Mouse (Mus musculus) thymus, adult 2 months (tissue): ENCODE results near the gene Zbtb22. TPM values are rescaled to one million over a fixed set of nuclear protein-coding genes. Genes with fewer than 3 reads are reported as not detected.

Experiments
- DNase-seq: peaks from one replicate; pipeline ENCODE4 v3.0.0; 2021
- H3K27ac ChIP-seq: fragments of 200-500 bp; 2 replicates; pipeline ENCODE4 v1.5.1; 2012; ENCODE audit warnings: low read length, control low read depth; ENCODE audit not compliant: control insufficient read depth, insufficient read depth
- H3K27me3 ChIP-seq: fragments of 200-500 bp; 2 replicates; pipeline ENCODE4 v1.6.1; 2012; ENCODE audit warnings: mild to moderate bottlenecking, low read length, moderate library complexity, mixed read lengths; ENCODE audit not compliant: control insufficient read depth, insufficient read depth
- H3K36me3 ChIP-seq: fragments of 200-500 bp; 2 replicates; pipeline ENCODE4 v1.6.1; 2012; ENCODE audit warnings: mild to moderate bottlenecking, low read length, moderate library complexity; ENCODE audit not compliant: control insufficient read depth, insufficient read depth
- H3K4me1 ChIP-seq: fragments of 200-500 bp; replicated peaks from 2 replicates; pipeline ENCODE4 v1.6.1; 2012; ENCODE audit warnings: low read length; ENCODE audit not compliant: control insufficient read depth, insufficient read depth
- H3K4me3 ChIP-seq: fragments of 200-500 bp; 2 replicates; pipeline ENCODE4 v1.5.1; 2012; ENCODE audit warnings: mild to moderate bottlenecking, low read length, control low read depth, moderate library complexity; ENCODE audit not compliant: control insufficient read depth, insufficient read depth
- CTCF ChIP-seq: fragments of 200-500 bp; IDR thresholded peaks from 2 replicates; pipeline ENCODE4 v1.5.1; 2012; ENCODE audit warnings: mild to moderate bottlenecking, control low read depth, low read length, moderate library complexity, borderline replicate concordance; ENCODE audit not compliant: control insufficient read depth, poor library complexity, insufficient read depth; ENCODE audit errors: extremely low read depth
- POLR2A ChIP-seq: fragments of 200-500 bp; IDR thresholded peaks from 2 replicates; pipeline ENCODE4 v1.6.1; 2012; ENCODE audit warnings: mild to moderate bottlenecking, low read length, control low read depth, moderate library complexity; ENCODE audit not compliant: control insufficient read depth, poor library complexity, insufficient read depth; ENCODE audit errors: extremely low read depth
- WGBS: fragments of 180-500 bp; shearing (Covaris S2); methylation state at CpG from one replicate; pipeline ENCODE4 v1.1.7; 2018; 5-methylcytosine and 5-hydroxymethylcytosine counted together
- polyA plus RNA-seq: library from polyadenylated mRNA; depleted of rRNA; stranded (reverse); fragments of >200 nt; gene quantifications from 2 replicates; pipeline ENCODE4 v1.2.3, GENCODE M21; 2012; rRNA removed

Zbtb22 gene
- polyA plus RNA-seq, 1 experiment, result 120 TPM

DNA sequence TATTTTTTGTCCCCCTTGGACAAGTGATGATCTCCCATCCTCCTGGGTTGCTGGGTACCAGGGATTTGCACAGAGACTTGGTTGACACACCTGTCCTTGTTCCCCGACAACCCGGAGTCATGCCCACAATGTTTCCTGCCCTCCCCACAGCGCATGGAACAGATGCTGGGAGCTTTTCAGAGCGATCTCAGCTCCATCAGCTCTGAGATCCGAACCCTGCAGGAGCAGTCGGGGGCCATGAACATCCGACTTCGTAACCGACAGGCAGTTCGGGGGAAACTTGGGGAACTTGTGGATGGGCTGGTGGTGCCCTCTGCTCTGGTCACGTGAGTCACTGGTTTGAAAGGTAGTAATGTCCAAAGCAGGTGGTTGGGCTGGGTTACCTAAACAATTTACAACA, 42.7 kb downstream of the Zbtb22 start:
- Histone ChIP-seq H3K27ac (no peak overlapping the region), H3K27me3 (no peaks in the 10 kb centered on the region), H3K4me3 (no peak overlapping the region), H3K36me3 (peaks cover 29% of the 10 kb centered on the region), H3K4me1 (peaks cover 8% of the 10 kb centered on the region)
- 98% methylated on average over 11 of the region's 11 CpGs for WGBS
- DNase-seq, result peak; percentile 1
- TF ChIP-seq POLR2A (no peak), CTCF (no peak)

GRCm38 (mm10) chr17:33959135-33959534, 43.4 kb downstream of the Zbtb22 start:
- peaks cover 7% of the 10 kb centered on the region for H3K4me1 ChIP-seq
- H3K4me3 ChIP-seq, result no peak overlapping the region
- no peak for TF ChIP-seq CTCF
- no peak for TF ChIP-seq POLR2A
- no peak for DNase-seq
- H3K36me3 ChIP-seq, result peaks cover 29% of the 10 kb centered on the region
- 97% methylated on average over 13 of the region's 13 CpGs for WGBS
- no peaks in the 10 kb centered on the region for H3K27me3 ChIP-seq
- no peak overlapping the region for H3K27ac ChIP-seq

DNA sequence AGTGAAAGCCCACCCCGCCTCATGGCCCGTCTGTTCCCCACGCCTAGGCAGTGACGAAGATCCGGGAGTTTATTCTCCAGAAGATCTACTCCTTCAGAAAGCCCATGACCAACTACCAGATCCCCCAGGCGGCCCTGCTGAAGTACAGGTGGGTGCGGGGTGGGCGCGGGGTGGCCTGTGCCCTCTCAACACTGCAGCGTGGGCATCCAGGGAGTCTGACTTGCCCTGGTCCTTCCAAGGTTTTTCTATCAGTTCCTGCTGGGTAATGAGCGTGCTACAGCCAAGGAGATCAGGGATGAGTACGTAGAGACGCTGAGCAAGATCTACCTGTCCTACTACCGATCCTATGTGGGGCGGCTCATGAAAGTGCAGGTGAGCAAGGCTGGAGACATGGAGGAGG, 44.2 kb downstream of the Zbtb22 start:
- TF ChIP-seq POLR2A, result no peak
- TF ChIP-seq CTCF, result no peak
- Histone ChIP-seq H3K27me3 (no peaks in the 10 kb centered on the region), H3K27ac (no peak overlapping the region), H3K4me3 (no peak overlapping the region), H3K36me3 (peaks cover 30% of the 10 kb centered on the region), H3K4me1 (no peaks in the 10 kb centered on the region)
- no peak for DNase-seq
- 98% methylated on average over 15 of the region's 15 CpGs for WGBS

- H3K27me3 ChIP-seq, result no peaks in the 10 kb centered on the region
- H3K36me3 ChIP-seq, result peaks cover 41% of the 10 kb centered on the region
- no peaks in the 10 kb centered on the region for H3K4me1 ChIP-seq
- WGBS, result 97% methylated on average over 7 of the region's 7 CpGs
- no peak overlapping the region for H3K27ac ChIP-seq
- TF ChIP-seq POLR2A, result no peak
- no peak for TF ChIP-seq CTCF
- no peak overlapping the region for H3K4me3 ChIP-seq
- DNase-seq, result no peak
Measured at GRCm38 (mm10) chr17:33962876-33963275, 47.2 kb downstream of the Zbtb22 start.

DNA sequence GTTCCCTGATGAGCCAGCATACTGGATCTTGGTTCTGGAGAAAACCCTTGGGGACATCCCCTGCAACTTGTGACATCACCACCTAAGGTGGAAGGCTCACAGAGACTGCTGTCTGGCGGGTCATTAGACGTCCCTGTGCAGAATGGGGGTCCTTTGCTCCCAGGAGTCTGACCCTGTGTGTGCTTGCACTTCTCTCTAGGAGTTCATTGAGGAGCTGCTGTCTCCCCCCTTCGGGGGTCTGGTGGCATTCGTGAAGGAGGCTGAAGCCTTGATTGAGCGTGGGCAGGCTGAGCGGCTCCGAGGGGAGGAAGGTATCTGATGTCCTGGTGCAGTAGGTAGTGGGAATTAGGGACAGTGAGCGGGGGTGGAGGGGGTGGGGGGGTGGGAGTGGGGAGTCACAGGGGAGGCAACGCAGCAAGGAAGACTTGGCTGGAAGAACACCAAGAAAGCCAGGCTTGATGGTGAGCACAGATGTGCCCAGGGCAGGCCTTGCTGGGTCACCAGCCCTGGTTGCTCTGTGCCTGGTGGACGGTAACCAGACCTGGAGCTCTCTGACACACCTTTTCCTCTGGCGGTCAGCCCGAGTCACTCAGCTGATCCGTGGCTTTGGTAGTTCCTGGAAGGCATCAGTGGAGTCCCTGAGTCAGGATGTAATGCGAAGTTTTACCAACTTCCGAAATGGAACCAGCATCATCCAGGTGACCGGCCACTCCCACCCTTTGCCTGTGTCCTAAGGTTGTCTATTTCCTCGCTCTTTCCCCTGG, 49.6 kb downstream of the Zbtb22 start:
- no peak for TF ChIP-seq POLR2A
- no peak for TF ChIP-seq CTCF
- DNase-seq, result no peak
- no peak overlapping the region for H3K4me3 ChIP-seq
- H3K27me3 ChIP-seq, result no peaks in the 10 kb centered on the region
- peaks cover 30% of the 10 kb centered on the region for H3K36me3 ChIP-seq
- H3K4me1 ChIP-seq, result no peaks in the 10 kb centered on the region
- 96% methylated on average over 17 of the region's 17 CpGs for WGBS
- H3K27ac ChIP-seq, result no peak overlapping the region

- Histone ChIP-seq H3K27me3 (no peaks in the 10 kb centered on the region), H3K27ac (no peak overlapping the region), H3K4me3 (no peak overlapping the region), H3K4me1 (no peaks in the 10 kb centered on the region), H3K36me3 (peaks cover 22% of the 10 kb centered on the region)
- TF ChIP-seq CTCF (no peak), POLR2A (no peak)
- no peak for DNase-seq
- 97% methylated on average over 16 of the region's 16 CpGs for WGBS
Measured at GRCm38 (mm10) chr17:33965846-33966550, 50.3 kb downstream of the Zbtb22 start.

GRCm38 (mm10) chr17:33968489-33968888, 52.8 kb downstream of the Zbtb22 start:
- no peaks in the 10 kb centered on the region for H3K4me1 ChIP-seq
- under 1% methylated on average over 9 of the region's 9 CpGs for WGBS
- no peak overlapping the region for H3K27ac ChIP-seq

More at GRCm38 (mm10) chr17:33968489-33968888, 52.8 kb downstream of the Zbtb22 start:
- no peaks in the 10 kb centered on the region for H3K27me3 ChIP-seq
- peaks cover 11% of the 10 kb centered on the region for H3K36me3 ChIP-seq
- no peak overlapping the region for H3K4me3 ChIP-seq
- DNase-seq, result peak; percentile 75
- peak; percentile 90; the same call in 1 of the 2 replicates for TF ChIP-seq CTCF
- TF ChIP-seq POLR2A, result 0 out of 2 replicates have a peak, but pooled peaks have one; percentile 26

Other genes with a start within 250 kb of the Zbtb22 start
- gene Hnrnpm, start 229.0 kb upstream of the Zbtb22 start, polyA plus RNA-seq, result 217 and 220 TPM in 2 replicates
- gene March2, start 197.2 kb upstream of the Zbtb22 start, polyA plus RNA-seq, result 119 and 120 TPM in 2 replicates
- gene Rab11b, start 155.4 kb upstream of the Zbtb22 start, polyA plus RNA-seq, result 464 and 542 TPM in 2 replicates
- gene Angptl4, start 134.1 kb upstream of the Zbtb22 start, polyA plus RNA-seq, result 23.0 TPM in 2 replicates
- 19.9 and 29.3 TPM in 2 replicates for gene Kank3, start 105.4 kb upstream of the Zbtb22 start, polyA plus RNA-seq
- 678 and 707 TPM in 2 replicates for gene Rps28, start 91.3 kb upstream of the Zbtb22 start, polyA plus RNA-seq
- 305 and 382 TPM in 2 replicates for gene Ndufa7, start 91.3 kb upstream of the Zbtb22 start, polyA plus RNA-seq
- gene Cd320, start 72.8 kb upstream of the Zbtb22 start, polyA plus RNA-seq, result 28.7 and 32.9 TPM in 2 replicates
- 3.0 TPM in 1 of 2 replicates, not detected in the other for gene Gm7029, start 42.1 kb upstream of the Zbtb22 start, polyA plus RNA-seq
- 57.3 and 70.8 TPM in 2 replicates for gene Kifc1, start 25.2 kb upstream of the Zbtb22 start, polyA plus RNA-seq
- 0.69 and 1.0 TPM in 2 replicates for gene Platr17, start 10.8 kb upstream of the Zbtb22 start, polyA plus RNA-seq
- gene Daxx, start 6.5 kb upstream of the Zbtb22 start, polyA plus RNA-seq, result 116 and 129 TPM in 2 replicates
- 201 and 248 TPM in 2 replicates for gene Tapbp, start within 50 bp of the Zbtb22 start, polyA plus RNA-seq
- gene Rgl2, start 13.6 kb downstream of the Zbtb22 start, polyA plus RNA-seq, result 528 and 541 TPM in 2 replicates
- gene Pfdn6, start 24.4 kb downstream of the Zbtb22 start, polyA plus RNA-seq, result 29.8 and 35.1 TPM in 2 replicates
- 35.4 and 38.1 TPM in 2 replicates for gene Wdr46, start 24.8 kb downstream of the Zbtb22 start, polyA plus RNA-seq
- 25.6 and 25.8 TPM in 2 replicates for gene B3galt4, start 35.6 kb downstream of the Zbtb22 start, polyA plus RNA-seq
- gene Vps52, start 39.9 kb downstream of the Zbtb22 start, polyA plus RNA-seq, result 127 and 142 TPM in 2 replicates
- 584 and 593 TPM in 2 replicates for gene Rps18, start 40.1 kb downstream of the Zbtb22 start, polyA plus RNA-seq
- 3,482 and 5,138 TPM in 2 replicates for gene H2-K1, start 84.4 kb downstream of the Zbtb22 start, polyA plus RNA-seq
- gene Ring1, start 108.8 kb downstream of the Zbtb22 start, polyA plus RNA-seq, result 38.4 and 40.7 TPM in 2 replicates
- gene H2-Ke6, start 112.2 kb downstream of the Zbtb22 start, polyA plus RNA-seq, result 127 and 141 TPM in 2 replicates
- gene Slc39a7, start 115.8 kb downstream of the Zbtb22 start, polyA plus RNA-seq, result 187 and 195 TPM in 2 replicates
- gene Rxrb, start 115.9 kb downstream of the Zbtb22 start, polyA plus RNA-seq, result 143 and 164 TPM in 2 replicates
- 8.5 and 11.8 TPM in 2 replicates for gene Col11a2, start 123.5 kb downstream of the Zbtb22 start, polyA plus RNA-seq
- gene H2-Oa, start 176.4 kb downstream of the Zbtb22 start, polyA plus RNA-seq, result 122 and 154 TPM in 2 replicates
- gene H2-DMa, start 203.6 kb downstream of the Zbtb22 start, polyA plus RNA-seq, result 141 and 177 TPM in 2 replicates
- 236 and 257 TPM in 2 replicates for gene Brd2, start 206.7 kb downstream of the Zbtb22 start, polyA plus RNA-seq
- gene H2-DMb2, start 227.4 kb downstream of the Zbtb22 start, polyA plus RNA-seq, result 119 and 123 TPM in 2 replicates
- 130 and 197 TPM in 2 replicates for gene H2-DMb1, start 237.2 kb downstream of the Zbtb22 start, polyA plus RNA-seq